Mouse (Mus musculus): Measurements from ENCODE around the gene Ltbp1.

The Ltbp1 gene

GRCm38 (mm10) chr17:75005281-75005684, at the start of gene Ltbp1:
Gene Ltbp1 (plus strand): TSS chr17:75005568.
- DNase-seq: peak; percentile 79

- no peak for DNase-seq
Measured at GRCm38 (mm10) chr17:74959481-74960245, 45.7 kb upstream of the Ltbp1 start.

- no peak for DNase-seq
Measured at GRCm38 (mm10) chr17:74963222-74963621, 42.1 kb upstream of the Ltbp1 start.

- DNase-seq: no peak
Measured at GRCm38 (mm10) chr17:74963861-74964260, 41.5 kb upstream of the Ltbp1 start.

GRCm38 (mm10) chr17:74967298-74967848, 38.0 kb upstream of the Ltbp1 start:
- no peak for DNase-seq

GRCm38 (mm10) chr17:74968152-74968712, 37.1 kb upstream of the Ltbp1 start:
- DNase-seq: no peak

GRCm38 (mm10) chr17:74968738-74969271, 36.6 kb upstream of the Ltbp1 start:
- DNase-seq: no peak

GRCm38 (mm10) chr17:74975192-74975591, 30.2 kb upstream of the Ltbp1 start:
- DNase-seq: no peak

- no peak for DNase-seq
Measured at GRCm38 (mm10) chr17:74976167-74976985, 29.0 kb upstream of the Ltbp1 start.

- DNase-seq: no peak
Measured at GRCm38 (mm10) chr17:74979767-74980166, 25.6 kb upstream of the Ltbp1 start.

- no peak for DNase-seq
Measured at GRCm38 (mm10) chr17:74981703-74982102, 23.7 kb upstream of the Ltbp1 start.

GRCm38 (mm10) chr17:74982880-74983279, 22.5 kb upstream of the Ltbp1 start:
- no peak for DNase-seq

- no peak for DNase-seq
Measured at GRCm38 (mm10) chr17:74984071-74984470, 21.3 kb upstream of the Ltbp1 start.

- DNase-seq: no peak
Measured at GRCm38 (mm10) chr17:74984681-74985080, 20.7 kb upstream of the Ltbp1 start.

- DNase-seq: no peak
Measured at GRCm38 (mm10) chr17:74987067-74987466, 18.3 kb upstream of the Ltbp1 start.

- DNase-seq: no peak
Measured at GRCm38 (mm10) chr17:74989691-74990090, 15.7 kb upstream of the Ltbp1 start.

- no peak for DNase-seq
Measured at GRCm38 (mm10) chr17:74990561-74990960, 14.8 kb upstream of the Ltbp1 start.

- DNase-seq: peak; percentile 49
Measured at GRCm38 (mm10) chr17:74993726-74994581, 11.4 kb upstream of the Ltbp1 start.

- DNase-seq: no peak
Measured at GRCm38 (mm10) chr17:74994582-74994893, 10.8 kb upstream of the Ltbp1 start.

- no peak for DNase-seq
Measured at GRCm38 (mm10) chr17:74995266-74995665, 10.1 kb upstream of the Ltbp1 start.

- no peak for DNase-seq
Measured at GRCm38 (mm10) chr17:75000066-75000465, 5.3 kb upstream of the Ltbp1 start.

GRCm38 (mm10) chr17:75004820-75005219, 548 bp upstream of the Ltbp1 start:
- peak; percentile 86 for DNase-seq
